8 mouse cellular contexts compared by ENCODE assay signal in the genomic region with DNA sequence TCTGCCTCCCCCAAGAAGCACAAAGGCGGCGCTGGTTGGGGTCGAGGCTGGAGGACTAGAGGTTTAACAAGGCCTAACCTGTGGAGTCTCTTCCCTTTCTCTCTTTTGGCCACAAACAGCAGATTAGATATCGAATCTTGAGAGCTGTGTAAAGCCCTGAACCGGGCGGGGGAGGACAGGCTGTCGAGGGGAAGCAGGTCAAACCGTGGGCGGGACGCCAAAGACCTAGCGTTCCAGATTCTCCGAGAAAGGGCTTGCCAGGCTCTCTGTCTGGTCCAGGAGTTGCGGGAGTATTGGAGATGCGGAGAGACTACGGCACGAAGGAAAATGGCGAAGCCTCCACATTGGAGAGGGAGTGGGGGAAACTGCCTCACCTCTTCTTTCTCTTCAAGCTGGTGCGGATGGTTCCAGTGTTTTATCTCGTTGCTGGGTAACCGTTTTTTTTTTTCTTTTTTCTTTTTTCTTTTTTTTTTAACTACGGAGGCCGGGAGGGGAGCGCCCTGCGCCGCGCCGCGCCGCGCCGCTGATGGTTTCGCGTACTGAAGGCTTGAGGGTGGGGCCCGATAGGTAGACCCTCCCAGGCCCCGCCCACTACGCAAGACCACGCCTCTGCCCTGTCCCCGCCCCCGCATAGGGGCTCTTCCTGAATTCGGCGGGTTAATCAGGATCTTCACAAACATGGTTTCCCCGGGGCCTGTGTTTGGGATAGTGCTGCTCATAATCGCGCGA. TPM values are rescaled to one million over a fixed set of nuclear protein-coding genes. Genes with fewer than 3 reads are reported as not detected.
DNase-seq lines count a peak whose midpoint lies in the region; ATAC-seq lines count a peak whose summit lies in the region.

A gene (minus strand): TSS at position 541 of the 729 bp plus-strand sequence.

- peak; percentile 96 for ATAC-seq in hindbrain, embryonic 16.5 days

- no peaks in the 10 kb centered on the region for H3K79me2 ChIP-seq in macrophage (ENCODE audit: inconsistent target)

- DNase-seq in WW6 (ENCODE audit: low read depth, low spot score) = peak; percentile 86
- peak; percentile 60 to 83 for DNase-seq in cerebellum, postnatal 4 days (ENCODE audit: low spot score in 2 of 2)
- DNase-seq in gastrocnemius, adult 18-20 months (ENCODE audit: low spot score) = peak; percentile 84
- peak; percentile 74 to 87 for DNase-seq in left cerebral cortex, adult 18-20 months (ENCODE audit: low spot score in 2 of 2)
- peak; percentile 88 for DNase-seq in right cerebral cortex, adult 18-20 months
- peak; percentile 60 for DNase-seq in urinary bladder, postnatal 10 days (ENCODE audit: low spot score)

- peak within 1 kb of the TSS; percentile 51 for H3K4me3 ChIP-seq in hindbrain, embryonic 16.5 days (ENCODE audit: low read length)
- H3K4me3 ChIP-seq in macrophage (ENCODE audit: inconsistent target) = peak within 1 kb of the TSS; percentile 79

- under 1% methylated on average over 45 of the region's 45 CpGs for WGBS in hindbrain, embryonic 16.5 days
- WGBS in macrophage (ENCODE audit: missing documents) = under 1% methylated on average over 40 of the region's 45 CpGs

- H3K36me3 ChIP-seq in hindbrain, embryonic 16.5 days (ENCODE audit: control insufficient read depth, insufficient read depth, low read length) = no peaks in the 10 kb centered on the region
- H3K36me3 ChIP-seq in macrophage (ENCODE audit: inconsistent target) = no peaks in the 10 kb centered on the region; the same call in 1 of the 2 replicates

- H3K27ac ChIP-seq in hindbrain, embryonic 16.5 days (ENCODE audit: low read depth, low read length) = peak within 1 kb of the TSS; percentile 75
- peak within 1 kb of the TSS; percentile 17; the same call in 1 of the 2 replicates for H3K27ac ChIP-seq in macrophage

- no peaks in the 10 kb centered on the region for H3K9me3 ChIP-seq in hindbrain, embryonic 16.5 days (ENCODE audit: control insufficient read depth, low read length)

- peak within 1 kb of the TSS; percentile 63 for H3K4me2 ChIP-seq in hindbrain, embryonic 16.5 days (ENCODE audit: low read length)

- H3K4me1 ChIP-seq in hindbrain, embryonic 16.5 days (ENCODE audit: control insufficient read depth, insufficient read depth, low read depth, low read length) = peaks cover 6% of the 10 kb centered on the region

- peak within 1 kb of the TSS; percentile 68 for H3K9ac ChIP-seq in hindbrain, embryonic 16.5 days (ENCODE audit: low read depth, low read length)

- H3K27me3 ChIP-seq in hindbrain, embryonic 16.5 days (replicated peaks; ENCODE audit: control insufficient read depth, insufficient read depth, low read length) = no peaks in the 10 kb centered on the region

RNA-seq across cellular contexts. Expression of the gene that starts here (rescaled TPM):
- total RNA-seq in gastrocnemius, adult 18-20 months (2021) = 1 to 10 TPM; 2.8 to 3.5 TPM
- 7.6 and 9.6 TPM in 2 replicates for polyA plus RNA-seq in hindbrain, embryonic 16.5 days (2015; fragmentation: Nextera tagmentation; extraction: Ambion mirVana)
- total RNA-seq in left cerebral cortex, adult 18-20 months (2021) = 1 to 10 TPM; 1.7 to 1.8 TPM
- total RNA-seq in macrophage (2018; cell fraction: chromatin; rRNA removed) = not detected
- 1 to 10 TPM in 22 of 26 experiments, under 1 TPM in 4; 0.47 to 2.6 (median 1.5) TPM for total RNA-seq in macrophage (2018; cell fraction: cytosol; rRNA removed)
- total RNA-seq in macrophage (2018; cell fraction: nucleus; rRNA removed) = 1 to 10 TPM in 1 of 26 experiments, under 1 TPM in 1, not detected in 24; 0.89 to 2.7 TPM
- polyA plus RNA-seq in macrophage (2018) = 0.82 to 3.2 TPM (median 1.1 TPM) in 3 replicates

Comparison
In these comparisons a context has a peak if more than half of its experiments do, and no peak if none do; other contexts are left out.
1. Peak in every context shown above with its lines: DNase-seq, ATAC-seq, H3K4me3 ChIP-seq and H3K27ac ChIP-seq.